Mouse (Mus musculus): ENCODE data around the gene Lrrc4. TPM values are rescaled to one million over a fixed set of nuclear protein-coding genes. Genes with fewer than 3 reads are reported as not detected.

Gene Lrrc4
- polyA plus RNA-seq, 1 experiment from 2014 or later = 2.4 TPM

- Histone ChIP-seq H3K27ac (no peak overlapping the region), H3K4me3 (no peak overlapping the region), H3K27me3 (ENCODE audit: insufficient read depth, poor library complexity, severe bottlenecking) (no peaks in the 10 kb centered on the region), H3K4me1 (replicated peaks) (peaks cover 16% of the 10 kb centered on the region), H3K36me3 (peaks cover 10% of the 10 kb centered on the region), H3K9me3 (no peaks in the 10 kb centered on the region)
- no peak for DNase-seq (ENCODE audit: low spot score)
- 88% methylated on average over 3 of the region's 3 CpGs for WGBS
Measured at GRCm38 (mm10) chr6:28751186-28751585, 80.4 kb downstream of the Lrrc4 start.

GRCm38 (mm10) chr6:28749224-28749623, 82.3 kb downstream of the Lrrc4 start:
- peaks cover 12% of the 10 kb centered on the region for H3K4me1 ChIP-seq (replicated peaks)
- WGBS = 82% methylated on average over 3 of the region's 3 CpGs
- H3K36me3 ChIP-seq = peaks cover 22% of the 10 kb centered on the region
- H3K27me3 ChIP-seq (ENCODE audit: insufficient read depth, poor library complexity, severe bottlenecking) = no peaks in the 10 kb centered on the region
- H3K27ac ChIP-seq = no peak overlapping the region
- H3K9me3 ChIP-seq = no peaks in the 10 kb centered on the region
- no peak for DNase-seq (ENCODE audit: low spot score)
- H3K4me3 ChIP-seq = no peak overlapping the region

GRCm38 (mm10) chr6:28747931-28748670, 83.4 kb downstream of the Lrrc4 start:
- peak; percentile 15 for DNase-seq (ENCODE audit: low spot score)
- H3K27ac ChIP-seq = 0 out of 2 replicates have a peak overlapping the region, but pooled peaks have one; percentile 45
- peaks cover 17% of the 10 kb centered on the region for H3K4me1 ChIP-seq (replicated peaks)
- H3K4me3 ChIP-seq = no peak overlapping the region
- H3K36me3 ChIP-seq = peaks cover 22% of the 10 kb centered on the region
- H3K9me3 ChIP-seq = no peaks in the 10 kb centered on the region
- H3K27me3 ChIP-seq (ENCODE audit: insufficient read depth, poor library complexity, severe bottlenecking) = no peaks in the 10 kb centered on the region
- WGBS = 65% methylated on average over 14 of the region's 14 CpGs

- H3K4me3 ChIP-seq = no peak overlapping the region
- H3K27me3 ChIP-seq (ENCODE audit: insufficient read depth, poor library complexity, severe bottlenecking) = no peaks in the 10 kb centered on the region
- H3K4me1 ChIP-seq (replicated peaks) = peaks cover 19% of the 10 kb centered on the region
- no peaks in the 10 kb centered on the region for H3K9me3 ChIP-seq
- no peak for DNase-seq (ENCODE audit: low spot score)
- H3K27ac ChIP-seq = no peak overlapping the region
- H3K36me3 ChIP-seq = peaks cover 22% of the 10 kb centered on the region
- WGBS = 93% methylated on average over 5 of the region's 5 CpGs
Measured at GRCm38 (mm10) chr6:28747025-28747424, 84.5 kb downstream of the Lrrc4 start.

- Histone ChIP-seq H3K4me1 (replicated peaks) (peaks cover 19% of the 10 kb centered on the region), H3K27ac (no peak overlapping the region), H3K9me3 (no peaks in the 10 kb centered on the region), H3K36me3 (peaks cover 22% of the 10 kb centered on the region), H3K27me3 (ENCODE audit: insufficient read depth, poor library complexity, severe bottlenecking) (no peaks in the 10 kb centered on the region), H3K4me3 (no peak overlapping the region)
- DNase-seq (ENCODE audit: low spot score) = no peak
- 88% methylated on average over 7 of the region's 7 CpGs for WGBS
Measured at GRCm38 (mm10) chr6:28745864-28746263, 85.7 kb downstream of the Lrrc4 start.

GRCm38 (mm10) chr6:28743586-28743985, 88.0 kb downstream of the Lrrc4 start:
- Histone ChIP-seq H3K9me3 (no peaks in the 10 kb centered on the region), H3K27ac (no peak overlapping the region), H3K4me1 (replicated peaks) (peaks cover 16% of the 10 kb centered on the region), H3K36me3 (peaks cover 22% of the 10 kb centered on the region), H3K4me3 (no peak overlapping the region), H3K27me3 (ENCODE audit: insufficient read depth, poor library complexity, severe bottlenecking) (no peaks in the 10 kb centered on the region)
- DNase-seq (ENCODE audit: low spot score) = no peak
- WGBS = 73% methylated on average over 1 of the region's 1 CpGs

GRCm38 (mm10) chr6:28737601-28738000, 93.9 kb downstream of the Lrrc4 start:
- H3K27ac ChIP-seq = no peak overlapping the region
- no peaks in the 10 kb centered on the region for H3K9me3 ChIP-seq
- 90% methylated on average over 1 of the region's 1 CpGs for WGBS
- H3K36me3 ChIP-seq = no peaks in the 10 kb centered on the region
- no peak for DNase-seq (ENCODE audit: low spot score)
- H3K27me3 ChIP-seq (ENCODE audit: insufficient read depth, poor library complexity, severe bottlenecking) = no peaks in the 10 kb centered on the region
- H3K4me1 ChIP-seq (replicated peaks) = no peaks in the 10 kb centered on the region
- no peak overlapping the region for H3K4me3 ChIP-seq

GRCm38 (mm10) chr6:28736665-28737064, 94.9 kb downstream of the Lrrc4 start:
- H3K27ac ChIP-seq = no peak overlapping the region
- no peaks in the 10 kb centered on the region for H3K4me1 ChIP-seq (replicated peaks)
- H3K36me3 ChIP-seq = no peaks in the 10 kb centered on the region
- H3K27me3 ChIP-seq (ENCODE audit: insufficient read depth, poor library complexity, severe bottlenecking) = no peaks in the 10 kb centered on the region
- WGBS = 79% methylated on average over 7 of the region's 7 CpGs
- H3K9me3 ChIP-seq = no peaks in the 10 kb centered on the region
- no peak overlapping the region for H3K4me3 ChIP-seq
- no peak for DNase-seq (ENCODE audit: low spot score)

GRCm38 (mm10) chr6:28735116-28735515, 96.4 kb downstream of the Lrrc4 start:
- Histone ChIP-seq H3K4me3 (no peak overlapping the region), H3K27me3 (ENCODE audit: insufficient read depth, poor library complexity, severe bottlenecking) (no peaks in the 10 kb centered on the region), H3K9me3 (no peaks in the 10 kb centered on the region), H3K36me3 (no peaks in the 10 kb centered on the region), H3K4me1 (replicated peaks) (peaks cover under 1% of the 10 kb centered on the region; the same call in 1 of the 2 replicates), H3K27ac (no peak overlapping the region)
- DNase-seq (ENCODE audit: low spot score) = no peak
- WGBS = 87% methylated on average over 9 of the region's 9 CpGs

- H3K9me3 ChIP-seq = no peaks in the 10 kb centered on the region
- WGBS = 91% methylated on average over 5 of the region's 5 CpGs
Measured at GRCm38 (mm10) chr6:28733884-28734647, 97.5 kb downstream of the Lrrc4 start.

GRCm38 (mm10) chr6:28731246-28731645, 100.3 kb downstream of the Lrrc4 start:
- Histone ChIP-seq H3K9me3 (no peaks in the 10 kb centered on the region), H3K36me3 (no peaks in the 10 kb centered on the region), H3K27me3 (ENCODE audit: insufficient read depth, poor library complexity, severe bottlenecking) (no peaks in the 10 kb centered on the region), H3K4me1 (replicated peaks) (peaks cover 22% of the 10 kb centered on the region), H3K4me3 (no peak overlapping the region), H3K27ac (no peak overlapping the region)
- DNase-seq (ENCODE audit: low spot score) = no peak
- WGBS = 94% methylated on average over 6 of the region's 6 CpGs

More at GRCm38 (mm10) chr6:28733884-28734647, 97.5 kb downstream of the Lrrc4 start:
- no peak overlapping the region for H3K4me3 ChIP-seq
- H3K27me3 ChIP-seq (ENCODE audit: insufficient read depth, poor library complexity, severe bottlenecking) = no peaks in the 10 kb centered on the region
- no peak for DNase-seq (ENCODE audit: low spot score)
- H3K4me1 ChIP-seq (replicated peaks) = peaks cover 11% of the 10 kb centered on the region
- H3K36me3 ChIP-seq = no peaks in the 10 kb centered on the region
- no peak overlapping the region for H3K27ac ChIP-seq

- peak overlapping the region; percentile 69; the same call in 1 of the 2 replicates for H3K27ac ChIP-seq
- 29% methylated on average over 2 of the region's 2 CpGs for WGBS
Measured at GRCm38 (mm10) chr6:28729649-28730048, 101.9 kb downstream of the Lrrc4 start.

GRCm38 (mm10) chr6:28729236-28729635, 102.3 kb downstream of the Lrrc4 start:
- WGBS = 46% methylated on average over 3 of the region's 3 CpGs
- H3K27ac ChIP-seq = peak overlapping the region; percentile 69; the same call in 1 of the 2 replicates

More at GRCm38 (mm10) chr6:28729649-28730048, 101.9 kb downstream of the Lrrc4 start:
- no peaks in the 10 kb centered on the region for H3K9me3 ChIP-seq
- no peak overlapping the region for H3K4me3 ChIP-seq
- no peak for DNase-seq (ENCODE audit: low spot score)
- no peaks in the 10 kb centered on the region for H3K36me3 ChIP-seq
- H3K4me1 ChIP-seq (replicated peaks) = peaks cover 24% of the 10 kb centered on the region
- no peaks in the 10 kb centered on the region for H3K27me3 ChIP-seq (ENCODE audit: insufficient read depth, poor library complexity, severe bottlenecking)

More at GRCm38 (mm10) chr6:28729236-28729635, 102.3 kb downstream of the Lrrc4 start:
- H3K36me3 ChIP-seq = no peaks in the 10 kb centered on the region
- no peak overlapping the region for H3K4me3 ChIP-seq
- DNase-seq (ENCODE audit: low spot score) = no peak
- no peaks in the 10 kb centered on the region for H3K9me3 ChIP-seq
- H3K4me1 ChIP-seq (replicated peaks) = peaks cover 26% of the 10 kb centered on the region
- H3K27me3 ChIP-seq (ENCODE audit: insufficient read depth, poor library complexity, severe bottlenecking) = no peaks in the 10 kb centered on the region

Measured in hindbrain, embryonic 10.5 days (tissue).